Mouse (Mus musculus) thymus, adult 2 months (tissue): Measurements from ENCODE around the gene Maats1. TPM values are rescaled to one million over a fixed set of nuclear protein-coding genes. Genes with fewer than 3 reads are reported as not detected.

Experiments used
- DNase-seq: peaks from one replicate; pipeline ENCODE4 v3.0.0; 2021
- H3K27ac ChIP-seq: fragments of 200-500 bp; 2 replicates; pipeline ENCODE4 v1.5.1; 2012; ENCODE audit warnings: low read length, control low read depth; ENCODE audit not compliant: control insufficient read depth, insufficient read depth
- H3K27me3 ChIP-seq: fragments of 200-500 bp; 2 replicates; pipeline ENCODE4 v1.6.1; 2012; ENCODE audit warnings: mild to moderate bottlenecking, low read length, moderate library complexity, mixed read lengths; ENCODE audit not compliant: control insufficient read depth, insufficient read depth
- H3K36me3 ChIP-seq: fragments of 200-500 bp; 2 replicates; pipeline ENCODE4 v1.6.1; 2012; ENCODE audit warnings: mild to moderate bottlenecking, low read length, moderate library complexity; ENCODE audit not compliant: control insufficient read depth, insufficient read depth
- H3K4me1 ChIP-seq: fragments of 200-500 bp; replicated peaks from 2 replicates; pipeline ENCODE4 v1.6.1; 2012; ENCODE audit warnings: low read length; ENCODE audit not compliant: control insufficient read depth, insufficient read depth
- H3K4me3 ChIP-seq: fragments of 200-500 bp; 2 replicates; pipeline ENCODE4 v1.5.1; 2012; ENCODE audit warnings: mild to moderate bottlenecking, low read length, control low read depth, moderate library complexity; ENCODE audit not compliant: control insufficient read depth, insufficient read depth
- CTCF ChIP-seq: fragments of 200-500 bp; IDR thresholded peaks from 2 replicates; pipeline ENCODE4 v1.5.1; 2012; ENCODE audit warnings: mild to moderate bottlenecking, control low read depth, low read length, moderate library complexity, borderline replicate concordance; ENCODE audit not compliant: control insufficient read depth, poor library complexity, insufficient read depth; ENCODE audit errors: extremely low read depth
- POLR2A ChIP-seq: fragments of 200-500 bp; IDR thresholded peaks from 2 replicates; pipeline ENCODE4 v1.6.1; 2012; ENCODE audit warnings: mild to moderate bottlenecking, low read length, control low read depth, moderate library complexity; ENCODE audit not compliant: control insufficient read depth, poor library complexity, insufficient read depth; ENCODE audit errors: extremely low read depth
- WGBS: fragments of 180-500 bp; shearing (Covaris S2); methylation state at CpG from one replicate; pipeline ENCODE4 v1.1.7; 2018; 5-methylcytosine and 5-hydroxymethylcytosine counted together
- polyA plus RNA-seq: library from polyadenylated mRNA; depleted of rRNA; stranded (reverse); fragments of >200 nt; gene quantifications from 2 replicates; pipeline ENCODE4 v1.2.3, GENCODE M21; 2012

Gene Maats1
- polyA plus RNA-seq, 1 experiment, result 0.12 TPM

GRCm38 (mm10) chr16:38376841-38377249, 34.9 kb upstream of the Maats1 start:
- Histone ChIP-seq H3K4me3 (peak overlapping the region; percentile 53), H3K36me3 (no peaks in the 10 kb centered on the region), H3K4me1 (peaks cover 9% of the 10 kb centered on the region), H3K27ac (peak overlapping the region; percentile 5; the same call in 1 of the 2 replicates), H3K27me3 (no peaks in the 10 kb centered on the region)
- 28% methylated on average over 8 of the region's 8 CpGs for WGBS
- DNase-seq, result peak; percentile 23
- TF ChIP-seq POLR2A (no peak), CTCF (no peak)

- H3K4me3 ChIP-seq, result peak overlapping the region; percentile 53
- TF ChIP-seq POLR2A, result no peak
- peaks cover 9% of the 10 kb centered on the region for H3K4me1 ChIP-seq
Measured at GRCm38 (mm10) chr16:38376163-38376840, 34.4 kb upstream of the Maats1 start.

DNA sequence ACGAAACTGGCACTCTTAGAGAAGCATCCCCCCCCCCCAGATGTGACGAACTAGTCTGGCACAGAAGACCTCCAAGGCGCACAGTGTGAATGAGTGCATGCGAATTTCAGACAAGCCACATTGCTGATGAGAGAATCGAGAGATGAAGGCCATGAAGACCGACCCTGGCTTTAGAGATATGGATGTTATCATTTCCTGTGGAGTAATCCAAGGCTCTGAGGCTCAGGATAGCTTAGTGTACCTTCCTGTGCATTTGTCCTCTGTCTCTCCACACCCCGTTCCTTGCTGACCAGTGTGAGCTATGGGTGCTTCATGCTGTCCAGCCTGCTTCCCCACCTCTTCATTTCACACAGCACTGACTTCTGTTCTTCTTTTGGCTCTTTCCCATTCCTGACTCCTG, 33.2 kb upstream of the Maats1 start:
- TF ChIP-seq CTCF, result no peak
- no peak for TF ChIP-seq POLR2A
- 91% methylated on average over 7 of the region's 7 CpGs for WGBS
- no peaks in the 10 kb centered on the region for H3K36me3 ChIP-seq
- DNase-seq, result no peak
- no peaks in the 10 kb centered on the region for H3K27me3 ChIP-seq
- no peak overlapping the region for H3K4me3 ChIP-seq
- no peak overlapping the region for H3K27ac ChIP-seq
- H3K4me1 ChIP-seq, result peaks cover 9% of the 10 kb centered on the region

More at GRCm38 (mm10) chr16:38376163-38376840, 34.4 kb upstream of the Maats1 start:
- 19% methylated on average over 17 of the region's 17 CpGs for WGBS
- Histone ChIP-seq H3K27me3 (no peaks in the 10 kb centered on the region), H3K36me3 (no peaks in the 10 kb centered on the region), H3K27ac (peak overlapping the region; percentile 6; the same call in 1 of the 2 replicates)
- DNase-seq, result peak; percentile 23

GRCm38 (mm10) chr16:38374379-38375140, 32.6 kb upstream of the Maats1 start:
- Histone ChIP-seq H3K4me3 (no peak overlapping the region), H3K27ac (no peak overlapping the region), H3K4me1 (peaks cover 12% of the 10 kb centered on the region), H3K36me3 (no peaks in the 10 kb centered on the region), H3K27me3 (no peaks in the 10 kb centered on the region)
- WGBS, result 65% methylated on average over 10 of the region's 10 CpGs
- no peak for DNase-seq
- no peak for TF ChIP-seq POLR2A
- no peak for TF ChIP-seq CTCF

DNA sequence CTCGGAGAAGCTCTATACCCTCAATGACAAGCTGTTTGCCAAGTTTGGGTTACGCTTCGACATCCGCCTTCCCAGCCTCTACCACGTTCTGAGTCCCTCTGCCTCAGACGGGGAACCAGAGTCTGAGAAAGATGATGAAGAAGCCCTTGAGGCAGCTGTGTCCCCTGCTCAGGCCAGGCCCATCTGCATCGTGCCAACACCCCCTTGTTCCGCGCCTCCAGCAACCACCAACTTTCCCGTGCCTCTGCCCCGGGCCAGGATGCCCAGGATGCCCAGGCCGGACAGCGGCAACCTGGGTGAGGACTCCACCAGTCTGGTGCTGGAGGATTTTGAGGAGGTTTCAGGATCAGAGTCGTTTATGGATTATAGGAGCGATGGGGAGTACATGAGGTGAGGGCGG, 32.0 kb upstream of the Maats1 start:
- no peak overlapping the region for H3K27ac ChIP-seq
- H3K4me1 ChIP-seq, result peaks cover 12% of the 10 kb centered on the region
- WGBS, result 90% methylated on average over 16 of the region's 16 CpGs
- H3K36me3 ChIP-seq, result no peaks in the 10 kb centered on the region
- TF ChIP-seq POLR2A (no peak), CTCF (no peak)
- no peaks in the 10 kb centered on the region for H3K27me3 ChIP-seq
- no peak overlapping the region for H3K4me3 ChIP-seq
- DNase-seq, result no peak

DNA sequence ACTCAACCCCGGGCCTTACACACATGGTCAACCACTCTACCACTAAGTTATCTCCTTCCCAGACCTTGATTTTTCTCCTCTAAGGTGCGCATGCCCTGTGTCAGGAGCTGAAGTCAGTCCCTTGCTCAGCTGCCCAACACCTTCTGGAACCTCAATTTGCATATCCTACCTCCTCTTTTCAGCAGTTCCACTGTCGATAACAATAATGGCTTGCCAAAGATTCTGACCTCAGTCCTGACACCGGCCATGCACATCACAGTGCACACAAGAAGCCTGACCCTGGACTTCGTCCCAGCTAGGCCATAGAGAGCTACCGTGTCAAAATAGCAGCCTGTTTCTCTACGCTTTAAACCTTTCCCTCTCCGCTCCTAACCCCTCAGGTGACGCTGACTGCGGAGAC, 31.5 kb upstream of the Maats1 start:
- Histone ChIP-seq H3K4me3 (no peak overlapping the region), H3K27me3 (no peaks in the 10 kb centered on the region), H3K27ac (no peak overlapping the region), H3K36me3 (no peaks in the 10 kb centered on the region), H3K4me1 (peaks cover 12% of the 10 kb centered on the region)
- no peak for DNase-seq
- 92% methylated on average over 10 of the region's 10 CpGs for WGBS
- no peak for TF ChIP-seq POLR2A
